Mouse (Mus musculus) forebrain, embryonic 12.5 days (tissue): ENCODE measurements around the gene Serinc3. TPM values are rescaled to one million over a fixed set of nuclear protein-coding genes. Genes with fewer than 3 reads are reported as not detected.

Experiments used
- ATAC-seq: fragments of 200-750 bp; cut with Nextera tagmentation; 2 replicates; pipeline ENCODE4 v1.8.0; 2017; ENCODE audit warnings: moderate TSS enrichment; ENCODE audit not compliant: low FRiP score
- H3K27ac ChIP-seq: fragments of 300-500 bp; sonication (generic); 2 replicates; pipeline ENCODE4 v1.5.1; 2016; ENCODE audit warnings: mild to moderate bottlenecking
- H3K27me3 ChIP-seq: fragments of 300-500 bp; sonication (generic); 2 replicates; pipeline ENCODE4 v1.6.1; 2016; ENCODE audit warnings: mild to moderate bottlenecking
- H3K36me3 ChIP-seq: fragments of 300-500 bp; sonication (generic); replicated peaks from 2 replicates; pipeline ENCODE4 v1.6.1; 2016; ENCODE audit warnings: mild to moderate bottlenecking
- H3K4me1 ChIP-seq: fragments of 300-500 bp; sonication (generic); 2 replicates; pipeline ENCODE4 v1.6.1; 2016
- H3K4me2 ChIP-seq: fragments of 300-500 bp; sonication (generic); 2 replicates; pipeline ENCODE4 v1.6.1; 2016; ENCODE audit warnings: mild to moderate bottlenecking, moderate library complexity
- H3K4me3 ChIP-seq: fragments of 300-500 bp; sonication (generic); replicated peaks from 2 replicates; pipeline ENCODE4 v1.5.1; 2016; ENCODE audit warnings: mild to moderate bottlenecking
- H3K9ac ChIP-seq: fragments of 300-500 bp; sonication (generic); 2 replicates; pipeline ENCODE4 v1.6.1; 2016; ENCODE audit warnings: mild to moderate bottlenecking
- H3K9me3 ChIP-seq: fragments of 300-500 bp; sonication (generic); 2 replicates; pipeline ENCODE4 v1.6.1; 2016
- WGBS: fragments of 180-500 bp; shearing (Covaris S2); methylation state at CpG from one replicate; pipeline ENCODE4 v1.1.7; 2016; 5-methylcytosine and 5-hydroxymethylcytosine counted together
- polyA plus RNA-seq: library from polyadenylated mRNA; unstranded; fragments of >200 nt; fragmentation: Nextera tagmentation; extraction: Ambion mirVana; gene quantifications from 2 replicates; pipeline ENCODE4 v1.2.1, GENCODE M21; 2016

Gene Serinc3
- polyA plus RNA-seq, 1 experiment from 2014 or later: 32.1 TPM

DNA sequence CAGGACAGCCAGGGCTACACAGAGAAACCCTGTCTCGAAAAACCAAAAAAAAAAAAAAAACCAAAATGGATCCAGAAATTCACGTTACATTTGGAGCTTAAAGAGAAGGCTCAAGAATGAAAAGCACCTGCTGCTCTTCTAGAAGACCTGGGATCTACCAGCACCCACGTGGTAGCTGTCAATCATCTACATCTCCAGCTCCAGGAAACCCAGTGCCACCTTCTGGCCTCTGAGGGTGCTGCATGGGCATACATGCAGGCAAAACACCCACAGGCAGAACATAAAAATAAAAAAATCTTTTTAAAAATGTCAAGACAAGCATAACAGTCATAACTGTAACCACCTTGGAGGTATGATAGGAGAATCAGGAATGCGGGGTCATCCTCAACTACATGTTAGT, 47.3 kb downstream of the Serinc3 start:
- no peak overlapping the region for H3K4me2 ChIP-seq
- ATAC-seq: no peak
- no peak overlapping the region for H3K27ac ChIP-seq
- no peaks in the 10 kb centered on the region for H3K9me3 ChIP-seq
- peaks cover 5% of the 10 kb centered on the region for H3K4me1 ChIP-seq
- no peak overlapping the region for H3K9ac ChIP-seq
- no peak overlapping the region for H3K4me3 ChIP-seq
- 0 out of 2 replicates have a peak, but pooled peaks cover 7% of the 10 kb centered on the region for H3K27me3 ChIP-seq
- WGBS: 56% methylated on average over 4 of the region's 4 CpGs
- H3K36me3 ChIP-seq: no peaks in the 10 kb centered on the region

DNA sequence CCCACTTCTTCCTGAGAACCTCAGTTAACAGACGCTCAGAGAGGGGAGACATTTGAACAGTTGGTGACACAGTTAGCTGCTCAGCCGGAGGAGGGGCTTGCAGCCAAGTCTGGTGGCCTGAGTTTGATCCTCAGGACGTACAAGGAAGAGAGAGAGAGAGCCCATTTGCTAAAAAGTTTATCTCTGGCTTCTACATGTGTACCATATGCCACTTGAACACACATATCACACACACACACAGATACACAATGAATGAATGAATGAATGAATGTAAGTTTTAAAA, 48.1 kb downstream of the Serinc3 start:
- 71% methylated on average over 3 of the region's 3 CpGs for WGBS
- H3K9me3 ChIP-seq: no peaks in the 10 kb centered on the region
- no peak for ATAC-seq

DNA sequence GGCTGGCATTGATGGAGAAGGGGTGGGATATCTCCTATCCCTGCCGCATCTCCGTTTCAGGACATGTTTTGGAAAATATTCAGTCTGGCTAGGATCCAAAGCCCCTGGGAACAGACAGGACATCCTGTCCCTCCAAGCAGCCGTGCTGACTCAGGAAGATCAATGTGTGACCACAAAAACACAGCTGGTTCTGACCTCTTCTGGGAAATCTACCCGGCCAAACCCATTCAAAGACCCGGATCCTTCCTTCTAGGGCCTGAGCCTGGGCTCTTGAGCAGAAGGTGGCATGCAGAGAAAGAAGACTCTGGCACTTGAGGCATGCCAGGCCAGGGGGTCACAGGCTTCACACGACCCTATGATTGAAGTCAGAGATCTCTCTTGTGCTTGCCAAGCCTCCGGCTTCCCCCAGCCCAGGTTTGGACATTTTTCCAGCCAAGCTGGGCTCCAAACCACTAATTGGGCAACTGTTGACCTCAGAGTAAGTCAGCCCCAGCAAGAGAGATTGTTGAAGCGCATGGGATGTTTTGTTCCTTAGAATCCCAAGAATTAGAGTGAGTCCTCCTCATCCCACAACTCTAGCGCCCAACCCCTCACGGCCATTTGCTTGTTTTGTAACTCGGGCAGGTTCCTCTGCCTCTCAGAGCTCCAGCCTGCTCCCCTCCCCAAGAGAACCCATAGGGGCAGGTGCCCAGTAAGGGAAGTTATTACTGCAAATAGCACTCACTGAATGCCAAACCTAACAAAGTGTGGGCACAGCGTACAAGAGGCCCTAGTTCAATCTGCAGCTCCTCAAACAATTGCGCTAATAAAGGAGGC, 48.7 kb downstream of the Serinc3 start:
- Histone ChIP-seq H3K27ac (no peak overlapping the region), H3K9me3 (no peaks in the 10 kb centered on the region), H3K36me3 (no peaks in the 10 kb centered on the region), H3K4me2 (no peak overlapping the region), H3K4me3 (no peak overlapping the region), H3K27me3 (0 out of 2 replicates have a peak, but pooled peaks cover 7% of the 10 kb centered on the region), H3K4me1 (no peaks in the 10 kb centered on the region), H3K9ac (no peak overlapping the region)
- WGBS: 83% methylated on average over 13 of the region's 13 CpGs
- ATAC-seq: no peak

More for the DNA sequence above, 48.1 kb downstream of the Serinc3 start:
- no peak overlapping the region for H3K4me3 ChIP-seq
- no peak overlapping the region for H3K27ac ChIP-seq
- peaks cover 4% of the 10 kb centered on the region; the same call in 1 of the 2 replicates for H3K4me1 ChIP-seq
- H3K27me3 ChIP-seq: 0 out of 2 replicates have a peak, but pooled peaks cover 7% of the 10 kb centered on the region
- no peak overlapping the region for H3K9ac ChIP-seq
- no peak overlapping the region for H3K4me2 ChIP-seq
- no peaks in the 10 kb centered on the region for H3K36me3 ChIP-seq

DNA sequence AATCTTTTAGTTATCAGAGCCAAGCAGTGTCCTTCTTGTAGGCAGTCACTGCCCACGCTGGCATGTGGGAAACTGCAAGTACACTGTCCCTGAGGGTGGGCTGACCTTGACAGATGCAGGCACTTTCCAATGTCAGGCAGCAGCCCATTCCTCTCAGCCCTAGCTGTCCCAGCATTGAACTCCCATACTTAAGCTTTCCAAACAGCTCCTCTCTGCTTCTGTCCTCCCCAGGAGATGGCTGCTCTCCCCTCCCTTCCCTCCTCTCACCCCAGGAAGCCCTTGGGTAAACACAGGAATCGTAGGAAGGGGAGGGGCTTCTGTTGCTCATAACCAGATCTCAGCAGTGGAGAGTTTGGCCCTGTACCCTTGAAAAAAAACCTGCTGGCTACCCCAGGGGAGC, 49.8 kb downstream of the Serinc3 start:
- no peak overlapping the region for H3K9ac ChIP-seq
- H3K36me3 ChIP-seq: no peaks in the 10 kb centered on the region
- 11% methylated on average over 2 of the region's 2 CpGs for WGBS
- no peaks in the 10 kb centered on the region for H3K9me3 ChIP-seq
- no peak overlapping the region for H3K4me3 ChIP-seq
- H3K4me2 ChIP-seq: no peak overlapping the region
- no peaks in the 10 kb centered on the region for H3K4me1 ChIP-seq
- ATAC-seq: no peak
- H3K27ac ChIP-seq: no peak overlapping the region
- H3K27me3 ChIP-seq: 0 out of 2 replicates have a peak, but pooled peaks cover 7% of the 10 kb centered on the region

DNA sequence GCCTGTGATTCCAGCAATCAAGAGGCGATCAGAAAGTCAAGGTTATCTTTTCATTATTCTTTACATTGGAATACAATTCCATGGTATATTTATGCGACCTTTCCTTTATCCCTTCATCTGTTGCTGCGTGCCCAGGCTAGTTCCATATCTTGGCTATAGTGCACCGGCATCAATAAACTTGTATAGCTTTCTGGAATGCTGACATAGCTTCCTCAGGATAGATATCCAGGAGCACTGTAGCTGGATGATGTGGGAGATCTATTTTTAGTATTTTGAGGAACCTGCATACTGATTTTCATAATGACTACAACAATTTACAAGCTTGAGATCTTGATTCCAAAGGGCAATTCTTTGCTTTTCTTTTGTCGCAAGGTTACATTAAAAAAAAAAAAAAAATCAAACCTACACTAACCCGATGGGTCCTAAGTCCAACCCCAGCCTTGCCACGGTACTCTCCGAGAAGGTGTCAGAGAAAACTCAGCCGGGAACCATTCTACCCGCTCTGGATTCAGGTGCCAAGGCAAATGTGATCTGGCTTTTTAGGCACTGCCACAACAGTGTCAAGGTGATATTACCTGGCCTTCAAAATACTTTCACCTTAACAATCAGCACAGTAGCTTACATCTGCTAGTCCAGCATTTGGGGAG, 51.2 kb downstream of the Serinc3 start:
- Histone ChIP-seq H3K9ac (no peak overlapping the region), H3K27ac (no peak overlapping the region), H3K27me3 (0 out of 2 replicates have a peak, but pooled peaks cover 7% of the 10 kb centered on the region), H3K4me3 (no peak overlapping the region), H3K9me3 (no peaks in the 10 kb centered on the region), H3K4me2 (no peak overlapping the region), H3K36me3 (no peaks in the 10 kb centered on the region), H3K4me1 (no peaks in the 10 kb centered on the region)
- WGBS: 93% methylated on average over 10 of the region's 10 CpGs
- ATAC-seq: no peak

DNA sequence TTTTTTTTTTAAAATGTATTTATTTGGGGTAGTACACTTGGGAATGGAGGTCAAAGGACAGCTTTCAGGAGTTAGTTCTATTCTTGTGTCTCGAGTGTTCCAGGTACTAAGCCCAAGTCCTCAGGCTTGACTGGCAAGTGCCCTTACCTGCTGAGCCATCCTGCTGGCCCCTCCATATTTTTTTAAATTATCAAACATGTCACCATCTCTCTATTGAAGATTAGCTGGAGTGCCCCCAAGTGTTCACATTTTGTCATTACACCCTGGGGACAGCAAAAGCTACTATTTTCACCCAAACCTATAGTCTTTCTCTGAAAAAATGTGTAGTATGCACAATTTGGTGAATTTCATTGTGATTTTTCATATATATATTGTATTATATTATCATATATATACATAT, 52.8 kb downstream of the Serinc3 start:
- WGBS: 77% methylated on average over 1 of the region's 1 CpGs
- ATAC-seq: no peak

DNA sequence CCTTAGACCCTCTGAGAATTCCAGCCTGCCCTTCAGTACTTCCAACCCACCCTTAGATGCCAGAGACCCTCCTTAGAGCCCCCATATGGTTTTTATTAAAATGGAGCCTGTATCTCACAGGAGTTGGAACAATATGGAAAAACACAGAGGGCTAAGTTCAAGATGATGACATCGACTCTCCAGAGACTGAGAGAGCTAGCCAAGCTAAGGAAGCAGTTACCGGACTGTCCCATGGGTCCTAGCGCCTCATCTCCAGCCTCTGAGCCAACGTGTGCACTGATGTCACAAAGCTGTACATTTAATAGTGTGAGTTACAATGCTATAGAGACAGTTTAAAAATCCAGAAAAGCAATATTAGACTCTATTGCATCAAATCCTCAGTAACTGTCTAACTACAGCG, 53.9 kb downstream of the Serinc3 start:
- ATAC-seq: no peak
- WGBS: 82% methylated on average over 5 of the region's 5 CpGs

More for the DNA sequence above, 52.8 kb downstream of the Serinc3 start:
- Histone ChIP-seq H3K4me2 (no peak overlapping the region), H3K27ac (no peak overlapping the region), H3K36me3 (no peaks in the 10 kb centered on the region), H3K4me1 (no peaks in the 10 kb centered on the region), H3K4me3 (no peak overlapping the region), H3K9ac (no peak overlapping the region), H3K9me3 (no peaks in the 10 kb centered on the region), H3K27me3 (0 out of 2 replicates have a peak, but pooled peaks cover 7% of the 10 kb centered on the region)

DNA sequence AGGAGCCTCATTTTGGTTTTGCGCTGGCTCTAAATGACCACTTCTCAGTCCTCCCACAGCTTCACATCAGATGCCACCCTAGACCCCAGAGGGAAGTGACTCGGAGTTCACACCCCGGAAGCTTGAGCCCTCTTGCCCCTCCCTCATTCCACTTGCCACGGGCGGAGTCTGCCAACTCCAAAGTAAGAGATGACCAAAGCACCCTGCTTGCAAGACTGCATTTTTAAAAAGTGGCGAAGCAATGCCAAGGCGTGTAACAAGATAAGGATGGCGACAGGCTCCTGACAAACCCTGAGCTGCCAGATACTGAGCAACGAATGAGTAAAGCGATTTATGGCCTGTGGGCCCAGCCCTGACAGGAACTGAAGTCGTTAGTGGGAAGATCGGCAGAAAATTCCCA, 54.7 kb downstream of the Serinc3 start:
- Histone ChIP-seq H3K9ac (no peak overlapping the region), H3K4me2 (no peak overlapping the region), H3K4me3 (no peak overlapping the region), H3K27ac (no peak overlapping the region), H3K27me3 (0 out of 2 replicates have a peak, but pooled peaks cover 7% of the 10 kb centered on the region), H3K4me1 (no peaks in the 10 kb centered on the region), H3K36me3 (no peaks in the 10 kb centered on the region), H3K9me3 (no peaks in the 10 kb centered on the region)
- no peak for ATAC-seq
- WGBS: 84% methylated on average over 12 of the region's 12 CpGs

More for the DNA sequence above, 53.9 kb downstream of the Serinc3 start:
- Histone ChIP-seq H3K4me1 (no peaks in the 10 kb centered on the region), H3K36me3 (no peaks in the 10 kb centered on the region), H3K4me2 (no peak overlapping the region), H3K9ac (no peak overlapping the region), H3K9me3 (no peaks in the 10 kb centered on the region), H3K27ac (no peak overlapping the region), H3K27me3 (0 out of 2 replicates have a peak, but pooled peaks cover 7% of the 10 kb centered on the region), H3K4me3 (no peak overlapping the region)

DNA sequence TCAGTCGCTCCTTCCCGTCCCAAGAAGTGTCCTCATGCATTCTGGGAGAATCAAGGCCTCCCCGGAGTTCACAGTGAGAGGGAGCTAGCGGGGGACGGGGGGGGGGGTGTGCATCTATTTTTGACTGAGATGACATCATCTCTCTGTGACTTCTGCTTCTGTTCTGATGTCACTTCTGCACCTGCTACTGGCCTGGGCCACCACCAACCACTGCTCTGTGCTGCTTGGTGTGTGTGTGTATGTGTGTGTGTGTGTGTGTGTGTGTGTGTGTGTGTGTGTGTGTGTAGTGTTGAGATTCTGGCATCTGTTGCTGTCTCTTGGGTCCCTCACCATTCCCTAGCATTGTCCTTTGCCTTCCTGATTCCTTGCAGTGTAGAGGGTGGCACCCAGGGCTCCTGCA, 57.4 kb downstream of the Serinc3 start:
- Histone ChIP-seq H3K36me3 (no peaks in the 10 kb centered on the region), H3K9me3 (no peaks in the 10 kb centered on the region), H3K4me2 (no peak overlapping the region), H3K4me3 (no peak overlapping the region), H3K4me1 (no peaks in the 10 kb centered on the region), H3K27ac (no peak overlapping the region), H3K27me3 (no peaks in the 10 kb centered on the region), H3K9ac (no peak overlapping the region)
- no peak for ATAC-seq
- WGBS: 72% methylated on average over 5 of the region's 5 CpGs

DNA sequence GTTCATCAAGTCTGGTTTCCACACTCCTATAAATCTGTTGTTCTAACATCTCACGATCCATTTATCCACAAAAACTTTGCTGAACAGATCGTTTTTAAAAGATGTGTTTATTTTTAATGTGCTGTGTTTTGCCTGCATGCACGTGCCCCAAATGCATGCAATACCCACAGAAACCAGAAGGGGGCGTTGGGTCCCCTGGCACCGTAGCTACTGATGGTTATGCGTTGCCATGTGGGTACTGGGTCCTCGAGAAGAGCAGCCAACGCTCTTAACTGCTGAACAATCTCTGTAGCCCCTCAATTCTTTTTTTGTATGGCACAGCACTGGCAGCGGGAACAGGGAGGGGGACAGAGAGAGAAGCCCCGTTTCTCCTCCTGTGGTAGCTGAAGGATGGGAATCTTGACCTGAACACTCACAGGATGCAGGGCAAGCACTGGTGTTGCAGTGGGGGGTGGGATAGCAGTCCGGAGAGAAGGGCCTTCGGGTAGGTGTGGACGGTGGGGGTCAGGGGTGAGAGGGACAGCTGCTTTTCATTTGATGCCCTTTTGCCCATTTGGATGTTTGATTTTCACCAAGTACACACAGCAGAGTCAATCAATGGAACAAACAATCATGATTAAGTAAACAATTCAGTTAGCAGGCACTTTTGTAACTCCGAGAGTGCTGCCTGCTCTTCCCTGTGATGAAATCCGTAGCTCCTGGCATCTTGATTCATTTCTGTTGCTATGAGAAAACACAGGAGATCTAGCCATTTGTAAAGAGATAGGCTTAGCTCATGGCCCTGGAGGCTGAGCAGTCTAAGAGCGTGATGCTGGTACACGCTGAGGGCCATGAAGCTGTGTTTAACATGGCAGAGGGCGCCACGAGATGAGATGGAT, 58.3 kb downstream of the Serinc3 start:
- H3K4me1 ChIP-seq: no peaks in the 10 kb centered on the region
- no peaks in the 10 kb centered on the region for H3K27me3 ChIP-seq
- H3K9me3 ChIP-seq: no peaks in the 10 kb centered on the region
- H3K4me3 ChIP-seq: no peak overlapping the region
- 49% methylated on average over 19 of the region's 19 CpGs for WGBS
- H3K27ac ChIP-seq: no peak overlapping the region
- no peak overlapping the region for H3K9ac ChIP-seq
- no peak overlapping the region for H3K4me2 ChIP-seq
- H3K36me3 ChIP-seq: no peaks in the 10 kb centered on the region
- no peak for ATAC-seq

DNA sequence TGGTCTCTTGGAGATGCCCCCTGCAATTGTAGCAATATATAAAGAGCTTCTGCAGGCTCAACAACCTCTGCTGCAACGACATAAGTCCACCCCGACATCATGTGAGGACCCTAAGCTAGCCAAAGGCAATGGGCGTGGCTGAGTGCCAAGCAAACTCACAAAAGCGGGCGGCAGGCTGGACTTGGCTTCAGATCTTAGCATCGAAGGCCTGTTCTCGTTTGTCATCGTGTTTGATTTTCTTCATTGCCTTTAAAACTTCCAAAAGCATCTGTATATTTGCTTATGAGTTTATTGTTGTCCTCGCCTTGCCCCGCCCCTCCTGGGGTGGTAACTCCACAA, 60.9 kb downstream of the Serinc3 start:
- Histone ChIP-seq H3K27me3 (no peaks in the 10 kb centered on the region), H3K36me3 (no peaks in the 10 kb centered on the region), H3K4me1 (no peaks in the 10 kb centered on the region), H3K4me3 (no peak overlapping the region), H3K9ac (no peak overlapping the region), H3K9me3 (no peaks in the 10 kb centered on the region), H3K27ac (no peak overlapping the region), H3K4me2 (no peak overlapping the region)
- WGBS: 84% methylated on average over 10 of the region's 10 CpGs
- ATAC-seq: no peak
